Mouse (Mus musculus) thymus, adult 2 months (tissue): ENCODE measurements around the gene Asb10. TPM values are rescaled to one million over a fixed set of nuclear protein-coding genes. Genes with fewer than 3 reads are reported as not detected.

Experiments
- DNase-seq: peaks from one replicate; pipeline ENCODE4 v3.0.0; 2021
- H3K27ac ChIP-seq: fragments of 200-500 bp; 2 replicates; pipeline ENCODE4 v1.5.1; 2012; ENCODE audit warnings: low read length, control low read depth; ENCODE audit not compliant: control insufficient read depth, insufficient read depth
- H3K27me3 ChIP-seq: fragments of 200-500 bp; 2 replicates; pipeline ENCODE4 v1.6.1; 2012; ENCODE audit warnings: mild to moderate bottlenecking, low read length, moderate library complexity, mixed read lengths; ENCODE audit not compliant: control insufficient read depth, insufficient read depth
- H3K36me3 ChIP-seq: fragments of 200-500 bp; 2 replicates; pipeline ENCODE4 v1.6.1; 2012; ENCODE audit warnings: mild to moderate bottlenecking, low read length, moderate library complexity; ENCODE audit not compliant: control insufficient read depth, insufficient read depth
- H3K4me1 ChIP-seq: fragments of 200-500 bp; replicated peaks from 2 replicates; pipeline ENCODE4 v1.6.1; 2012; ENCODE audit warnings: low read length; ENCODE audit not compliant: control insufficient read depth, insufficient read depth
- H3K4me3 ChIP-seq: fragments of 200-500 bp; 2 replicates; pipeline ENCODE4 v1.5.1; 2012; ENCODE audit warnings: mild to moderate bottlenecking, low read length, control low read depth, moderate library complexity; ENCODE audit not compliant: control insufficient read depth, insufficient read depth
- CTCF ChIP-seq: fragments of 200-500 bp; IDR thresholded peaks from 2 replicates; pipeline ENCODE4 v1.5.1; 2012; ENCODE audit warnings: mild to moderate bottlenecking, control low read depth, low read length, moderate library complexity, borderline replicate concordance; ENCODE audit not compliant: control insufficient read depth, poor library complexity, insufficient read depth; ENCODE audit errors: extremely low read depth
- POLR2A ChIP-seq: fragments of 200-500 bp; IDR thresholded peaks from 2 replicates; pipeline ENCODE4 v1.6.1; 2012; ENCODE audit warnings: mild to moderate bottlenecking, low read length, control low read depth, moderate library complexity; ENCODE audit not compliant: control insufficient read depth, poor library complexity, insufficient read depth; ENCODE audit errors: extremely low read depth
- WGBS: fragments of 180-500 bp; shearing (Covaris S2); methylation state at CpG from one replicate; pipeline ENCODE4 v1.1.7; 2018; 5-methylcytosine and 5-hydroxymethylcytosine counted together
- polyA plus RNA-seq: library from polyadenylated mRNA; depleted of rRNA; stranded (reverse); fragments of >200 nt; gene quantifications from 2 replicates; pipeline ENCODE4 v1.2.3, GENCODE M21; 2012; rRNA removed

Asb10 gene
- polyA plus RNA-seq, 1 experiment: 9.5 TPM

- H3K27me3 ChIP-seq: no peaks in the 10 kb centered on the region
- DNase-seq: peak; percentile 46
- 60% methylated on average over 11 of the region's 11 CpGs for WGBS
- no peak overlapping the region for H3K27ac ChIP-seq
- peaks cover 12% of the 10 kb centered on the region for H3K36me3 ChIP-seq
- TF ChIP-seq CTCF: peak; percentile 72; the same call in 1 of the 2 replicates
- TF ChIP-seq POLR2A: no peak
- H3K4me1 ChIP-seq: no peaks in the 10 kb centered on the region
- H3K4me3 ChIP-seq: no peak overlapping the region
These were observed 57.5 kb downstream of the Asb10 start for GRCm38 (mm10) chr5:24483326-24483725.

Other genes with a start within 250 kb of the Asb10 start
- 187 and 196 TPM in 2 replicates for gene Kcnh2, start 189.4 kb downstream of the Asb10 start, polyA plus RNA-seq
- gene Nos3, start 176.2 kb downstream of the Asb10 start, polyA plus RNA-seq: 3.7 and 5.7 TPM in 2 replicates
- gene Atg9b, start 148.8 kb downstream of the Asb10 start, polyA plus RNA-seq: 6.8 and 8.1 TPM in 2 replicates
- gene Abcb8, start 147.3 kb downstream of the Asb10 start, polyA plus RNA-seq: 78.2 and 85.0 TPM in 2 replicates
- 2.1 and 2.6 TPM in 2 replicates for gene Asic3, start 127.6 kb downstream of the Asb10 start, polyA plus RNA-seq
- 62.3 and 87.0 TPM in 2 replicates for gene Cdk5, start 117.4 kb downstream of the Asb10 start, polyA plus RNA-seq
- 116 and 118 TPM in 2 replicates for gene Slc4a2, start 117.1 kb downstream of the Asb10 start, polyA plus RNA-seq
- gene Fastk, start 95.7 kb downstream of the Asb10 start, polyA plus RNA-seq: 424 and 481 TPM in 2 replicates
- 122 and 136 TPM in 2 replicates for gene Tmub1, start 93.1 kb downstream of the Asb10 start, polyA plus RNA-seq
- 111 and 117 TPM in 2 replicates for gene Agap3, start 88.8 kb downstream of the Asb10 start, polyA plus RNA-seq
- 0.05 TPM in 2 replicates for gene Gbx1, start 13.8 kb downstream of the Asb10 start, polyA plus RNA-seq
- gene 4931409K22Rik, start 15.8 kb upstream of the Asb10 start, polyA plus RNA-seq: not detected in 2 replicates
- gene Abcf2, start 36.5 kb upstream of the Asb10 start, polyA plus RNA-seq: 117 and 121 TPM in 2 replicates
- 53.5 and 55.5 TPM in 2 replicates for gene Chpf2, start 45.8 kb upstream of the Asb10 start, polyA plus RNA-seq
- gene Smarcd3, start 83.4 kb upstream of the Asb10 start, polyA plus RNA-seq: 3.7 and 6.1 TPM in 2 replicates
- 70.5 and 75.4 TPM in 2 replicates for gene Nub1, start 144.6 kb upstream of the Asb10 start, polyA plus RNA-seq
- gene Wdr86, start 189.7 kb upstream of the Asb10 start, polyA plus RNA-seq: 5.7 and 6.8 TPM in 2 replicates
- 0.43 TPM in 1 of 2 replicates, not detected in the other for gene Crygn, start 217.0 kb upstream of the Asb10 start, polyA plus RNA-seq